ENCODE assay signal across 14 mouse cellular contexts in genomic region chr2:92982591-92983272, GRCm38 (mm10).
A peak's percentile ranks its signal among the peaks of the same experiment; 100 is the strongest.
DNase-seq lines count a peak whose midpoint lies in the region; ATAC-seq and TF ChIP-seq lines count a peak whose summit lies in the region.
"Had no signal": no experiment of that assay in that cellular context is flagged by ENCODE, and none has a peak within 500 bp of the region (broad histone marks: within the 10 kb centered on the region; RNA-seq: fewer than 3 reads in every experiment).

No protein-coding gene starts in this region.

- TF ChIP-seq CTCF in G1E (IDR thresholded peaks at IDR 0.05; ENCODE audit: low read depth, low read length), result no peak
- TF ChIP-seq CTCF in lung, postnatal 0 days (IDR thresholded peaks at IDR 0.05), result peak; percentile 62

- peaks cover 84% of the 10 kb centered on the region for H3K36me3 ChIP-seq in heart, embryonic 13.5 days
- H3K36me3 ChIP-seq in G1E (replicated peaks), result peaks cover 88% of the 10 kb centered on the region
- peaks cover 80% of the 10 kb centered on the region for H3K36me3 ChIP-seq in embryonic facial prominence, embryonic 13.5 days
- peaks cover 17% of the 10 kb centered on the region; the same call in 1 of the 2 replicates for H3K36me3 ChIP-seq in lung, postnatal 0 days (ENCODE audit: insufficient read depth, low read length)

- no peak overlapping the region for H3K4me3 ChIP-seq in heart, embryonic 13.5 days
- peak overlapping the region; percentile 36; the same call in 1 of the 2 replicates for H3K4me3 ChIP-seq in G1E (ENCODE audit: low read depth, low read length)
- no peak overlapping the region for H3K4me3 ChIP-seq in embryonic facial prominence, embryonic 13.5 days
- H3K4me3 ChIP-seq in lung, postnatal 0 days (ENCODE audit: low read depth, low read length), result no peak overlapping the region
- H3K4me3 ChIP-seq: left cerebral cortex, adult 2 months; midbrain, embryonic 10.5 days; neural tube, embryonic 15.5 days had no signal

- no peak overlapping the region for H3K9ac ChIP-seq in heart, embryonic 13.5 days
- H3K9ac ChIP-seq in embryonic facial prominence, embryonic 13.5 days, result no peak overlapping the region
- H3K9ac ChIP-seq in lung, postnatal 0 days (replicated peaks; ENCODE audit: low read depth), result no peak overlapping the region
- H3K9ac ChIP-seq: neural tube, embryonic 15.5 days had no signal

- H3K9me3 ChIP-seq in heart, embryonic 13.5 days, result no peaks in the 10 kb centered on the region
- H3K9me3 ChIP-seq in G1E (replicated peaks), result no peaks in the 10 kb centered on the region
- no peaks in the 10 kb centered on the region for H3K9me3 ChIP-seq in embryonic facial prominence, embryonic 13.5 days
- no peaks in the 10 kb centered on the region for H3K9me3 ChIP-seq in lung, postnatal 0 days (ENCODE audit: low read length)
- H3K9me3 ChIP-seq: midbrain, embryonic 10.5 days; neural tube, embryonic 15.5 days had no signal

- no peak for DNase-seq in heart, postnatal 14 days
- DNase-seq in G1E (ENCODE audit: low spot score), result peak; percentile 66
- DNase-seq in lung, postnatal 0 days (ENCODE audit: low spot score), result peak; percentile 90
- DNase-seq in embryo, embryonic 10.5 days (ENCODE audit: low spot score), result no peak
- DNase-seq in frontal cortex, postnatal 14 days (ENCODE audit: low spot score in 2 of 2), result no peak
- DNase-seq: heart, adult 11 months; spleen, adult 18-20 months; thymus, postnatal 4 days had no signal

- WGBS in heart, embryonic 13.5 days, result 46% methylated on average over 8 of the region's 8 CpGs
- WGBS in embryonic facial prominence, embryonic 13.5 days, result 39% methylated on average over 8 of the region's 8 CpGs
- WGBS in lung, postnatal 0 days, result 27% methylated on average over 8 of the region's 8 CpGs

- peak overlapping the region; percentile 6 for H3K4me2 ChIP-seq in heart, embryonic 13.5 days
- no peak overlapping the region for H3K4me2 ChIP-seq in embryonic facial prominence, embryonic 13.5 days
- H3K4me2 ChIP-seq in lung, postnatal 0 days (replicated peaks; ENCODE audit: low read depth, low read length), result no peak overlapping the region
- H3K4me2 ChIP-seq: neural tube, embryonic 15.5 days had no signal

- H3K27ac ChIP-seq in heart, embryonic 13.5 days (replicated peaks), result peak overlapping the region; percentile 48
- peak overlapping the region; percentile 60 for H3K27ac ChIP-seq in embryonic facial prominence, embryonic 13.5 days
- H3K27ac ChIP-seq in lung, postnatal 0 days (ENCODE audit: low read length), result peak overlapping the region; percentile 57
- H3K27ac ChIP-seq: left cerebral cortex, adult 2 months; neural tube, embryonic 15.5 days had no signal

- intact Hi-C loops in heart, postnatal 14 days (cut with DNase I), result no loop called here

- ATAC-seq in heart, embryonic 13.5 days (ENCODE audit: extremely low read depth, insufficient number of reproducible peaks, low FRiP score, low TSS enrichment), result peak; percentile 58; the same call in 1 of the 2 replicates
- ATAC-seq in G1E (ENCODE audit: extremely low read depth, insufficient number of reproducible peaks, low FRiP score, poor library complexity, severe bottlenecking), result peak; percentile 32; the same call in 1 of the 2 replicates
- ATAC-seq in embryonic facial prominence, embryonic 13.5 days (ENCODE audit: insufficient number of reproducible peaks, insufficient read depth, low FRiP score, low TSS enrichment, low read depth), result no peak
- ATAC-seq in lung, postnatal 0 days, result peak; percentile 75
- no peak for ATAC-seq in inflammation-experienced regulatory T-cells, adult 6 months

- H3K27me3 ChIP-seq in heart, embryonic 13.5 days (replicated peaks), result no peaks in the 10 kb centered on the region
- H3K27me3 ChIP-seq in G1E (ENCODE audit: insufficient read depth, low read length), result no peaks in the 10 kb centered on the region
- H3K27me3 ChIP-seq in embryonic facial prominence, embryonic 13.5 days, result no peaks in the 10 kb centered on the region
- no peaks in the 10 kb centered on the region for H3K27me3 ChIP-seq in lung, postnatal 0 days (replicated peaks; ENCODE audit: insufficient read depth, low read length)
- H3K27me3 ChIP-seq: neural tube, embryonic 15.5 days had no signal

- H3K4me1 ChIP-seq in heart, embryonic 13.5 days, result peaks cover 51% of the 10 kb centered on the region
- H3K4me1 ChIP-seq in G1E (ENCODE audit: insufficient read depth, low read depth, low read length), result peaks cover 87% of the 10 kb centered on the region
- peaks cover 31% of the 10 kb centered on the region for H3K4me1 ChIP-seq in embryonic facial prominence, embryonic 13.5 days
- peaks cover 22% of the 10 kb centered on the region for H3K4me1 ChIP-seq in lung, postnatal 0 days (ENCODE audit: insufficient read depth, low read depth, low read length)

- no peak; the same call in 1 of the 2 replicates for TF ChIP-seq EP300 in lung, postnatal 0 days (IDR thresholded peaks at IDR 0.05)

Comparison
In these comparisons a context has a peak if more than half of its experiments do, and no peak if none do; other contexts are left out.
1. ATAC-seq: peak in heart, embryonic 13.5 days (single experiment), G1E (single experiment) and lung, postnatal 0 days (single experiment); none in embryonic facial prominence, embryonic 13.5 days (single experiment) and inflammation-experienced regulatory T-cells, adult 6 months (single experiment).
2. DNase-seq: peak in G1E (single experiment) and lung, postnatal 0 days (single experiment); none in heart, postnatal 14 days (0 of 2), embryo, embryonic 10.5 days (single experiment) and frontal cortex, postnatal 14 days (0 of 2).
3. Peak in every context shown above with its lines, with median percentiles within 50 percentile points of each other: H3K27ac ChIP-seq.